Mouse (Mus musculus): ENCODE data around the gene Prkar1b. TPM values are rescaled to one million over a fixed set of nuclear protein-coding genes. Genes with fewer than 3 reads are reported as not detected.

Prkar1b gene
- 207 and 212 TPM in 2 replicates for polyA plus RNA-seq (2014; fragmentation: Nextera tagmentation; extraction: Ambion mirVana)

DNA sequence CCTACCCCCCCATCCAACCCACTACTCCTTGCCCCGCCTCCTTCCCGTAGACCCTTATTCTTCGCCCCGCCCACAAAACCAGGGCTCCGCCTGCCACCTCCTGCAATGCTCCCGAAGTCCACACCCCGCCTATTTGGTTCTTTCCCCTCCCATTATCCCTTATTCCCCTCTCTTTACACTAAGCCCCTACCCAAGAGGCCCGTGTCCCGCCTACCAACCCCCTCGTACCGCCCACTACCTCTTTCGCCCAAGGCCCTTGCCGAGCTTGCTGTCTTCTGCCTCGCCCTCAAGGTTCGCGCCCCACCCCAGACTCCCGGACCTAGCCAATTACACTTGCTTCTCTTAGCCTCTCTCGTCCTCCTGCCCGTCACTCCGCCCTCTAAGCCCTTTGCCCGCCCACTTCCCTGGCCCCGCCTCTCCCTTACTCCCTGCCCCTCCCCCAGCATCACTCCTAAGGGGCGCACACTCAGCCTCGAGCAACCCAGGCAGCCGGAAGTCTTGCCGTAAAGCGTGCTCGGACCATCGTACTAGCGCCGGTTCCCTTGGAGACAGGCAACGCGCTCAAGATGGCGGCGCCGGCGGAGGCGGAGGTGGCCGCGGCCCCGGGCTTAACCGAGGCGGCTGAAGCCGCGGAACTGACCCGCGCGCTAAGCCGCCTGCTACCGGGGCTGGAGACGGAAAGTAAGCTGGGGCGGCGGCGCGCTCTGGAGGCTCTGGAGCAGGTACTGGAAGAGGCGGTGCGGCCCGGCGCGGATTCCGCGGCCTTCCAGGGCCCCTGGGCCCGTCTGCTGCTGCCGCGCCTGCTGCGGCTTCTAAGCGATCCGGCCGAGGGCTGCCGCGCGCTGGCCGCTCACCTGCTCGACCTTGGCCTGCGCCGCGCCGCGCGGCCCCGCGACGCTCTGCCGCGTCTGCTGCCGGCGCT lies at the start of gene Prkar1b, which contains the start of gene Dnaaf5:
Gene Prkar1b, minus strand, starts transcription at position 321 of the 922 bp plus-strand sequence.
Gene Dnaaf5, plus strand, starts transcription at position 543 of the 922 bp plus-strand sequence.
- Histone ChIP-seq H3K27me3 (ENCODE audit: control insufficient read depth, insufficient read depth, low read length) (no peaks in the 10 kb centered on the region), H3K9ac (replicated peaks; ENCODE audit: low read depth, low read length) (peak within 1 kb of the TSS; percentile 71), H3K36me3 (ENCODE audit: control insufficient read depth, insufficient read depth, low read length) (peaks cover 18% of the 10 kb centered on the region), H3K4me1 (ENCODE audit: control insufficient read depth, insufficient read depth, low read length) (peaks cover 10% of the 10 kb centered on the region), H3K9me3 (ENCODE audit: control insufficient read depth, low read length) (no peaks in the 10 kb centered on the region), H3K4me2 (ENCODE audit: low read depth, low read length) (peak within 1 kb of the TSS; percentile 89), H3K4me3 (ENCODE audit: low read depth, low read length) (peak within 1 kb of the TSS; percentile 87), H3K27ac (ENCODE audit: low read depth, low read length) (peak within 1 kb of the TSS; percentile 75)
- peak; percentile 95 for ATAC-seq (ENCODE audit: low read depth)
- WGBS: under 1% methylated on average over 74 of the region's 87 CpGs

DNA sequence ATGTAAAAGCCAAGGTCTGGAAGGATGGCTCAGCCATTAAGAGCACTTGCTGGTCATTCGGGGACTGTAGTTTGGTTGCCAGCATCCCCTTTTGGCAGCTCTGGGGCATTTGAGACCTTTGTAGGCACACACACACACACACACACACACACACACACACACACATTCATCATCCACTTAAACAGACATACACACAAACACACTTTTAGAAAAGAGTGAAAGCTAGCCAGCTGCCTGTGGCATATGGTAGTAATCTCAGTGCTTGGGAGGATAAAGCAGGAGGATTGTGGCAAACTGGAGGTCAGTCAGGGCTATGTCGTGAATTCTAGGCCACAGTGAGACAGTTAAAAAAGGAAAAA lies 49.8 kb upstream of the Prkar1b start:
- Histone ChIP-seq H3K27me3 (ENCODE audit: control insufficient read depth, insufficient read depth, low read length) (no peaks in the 10 kb centered on the region), H3K9ac (replicated peaks; ENCODE audit: low read depth, low read length) (peak overlapping the region; percentile 55; the same call in 1 of the 2 replicates), H3K27ac (ENCODE audit: low read depth, low read length) (peak overlapping the region; percentile 86), H3K36me3 (ENCODE audit: control insufficient read depth, insufficient read depth, low read length) (0 out of 2 replicates have a peak, but pooled peaks cover 3% of the 10 kb centered on the region), H3K4me2 (ENCODE audit: low read depth, low read length) (peak overlapping the region; percentile 80), H3K4me1 (ENCODE audit: control insufficient read depth, insufficient read depth, low read length) (peaks cover 20% of the 10 kb centered on the region), H3K4me3 (ENCODE audit: low read depth, low read length) (peak overlapping the region; percentile 99), H3K9me3 (ENCODE audit: control insufficient read depth, low read length) (no peaks in the 10 kb centered on the region)
- no peak for ATAC-seq (ENCODE audit: low read depth)
- WGBS: 37% methylated on average over 2 of the region's 2 CpGs

DNA sequence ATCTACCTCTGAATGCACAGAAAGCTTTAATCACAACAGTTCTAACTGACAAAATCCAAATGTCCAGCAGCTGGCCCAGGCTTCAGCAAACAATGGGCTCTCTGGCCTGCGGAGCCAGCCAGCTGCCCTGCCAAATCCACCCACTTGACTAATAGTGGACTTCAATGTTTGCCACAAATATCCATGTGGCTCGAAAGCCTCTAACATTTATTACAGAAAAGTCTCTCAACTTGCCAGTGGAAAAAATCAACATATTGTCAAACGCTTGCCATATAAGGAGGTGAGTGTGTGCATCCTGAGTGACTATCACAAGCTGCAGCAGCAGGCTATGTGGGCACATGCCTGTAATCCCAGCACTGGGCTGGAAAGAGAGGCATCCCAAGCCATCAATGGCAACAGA lies 49.0 kb upstream of the Prkar1b start:
- H3K4me3 ChIP-seq (ENCODE audit: low read depth, low read length): no peak overlapping the region
- no peaks in the 10 kb centered on the region for H3K27me3 ChIP-seq (ENCODE audit: control insufficient read depth, insufficient read depth, low read length)
- WGBS: 88% methylated on average over 3 of the region's 3 CpGs

DNA sequence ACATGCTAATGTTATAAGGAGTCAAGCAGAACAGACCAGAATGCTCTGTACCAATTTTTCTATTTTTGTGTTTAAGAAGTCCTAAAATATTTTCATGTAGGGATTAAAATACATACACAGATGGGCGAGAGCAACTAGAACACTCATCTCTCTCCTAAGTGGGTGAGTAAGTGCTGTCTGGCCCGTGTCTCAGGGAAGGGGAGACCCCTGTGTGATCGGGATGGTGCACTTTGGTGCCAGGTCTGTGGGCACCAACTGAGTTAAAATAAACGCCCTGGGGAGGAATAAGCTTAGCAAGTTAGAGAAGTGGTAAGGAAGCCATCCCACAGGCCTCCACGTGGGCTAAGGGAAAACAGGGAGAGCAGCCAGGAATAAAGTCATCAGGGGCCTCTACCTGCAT lies 41.2 kb upstream of the Prkar1b start:
- Histone ChIP-seq H3K9ac (replicated peaks; ENCODE audit: low read depth, low read length) (no peak overlapping the region), H3K9me3 (ENCODE audit: control insufficient read depth, low read length) (no peaks in the 10 kb centered on the region), H3K27me3 (ENCODE audit: control insufficient read depth, insufficient read depth, low read length) (no peaks in the 10 kb centered on the region), H3K4me1 (ENCODE audit: control insufficient read depth, insufficient read depth, low read length) (no peaks in the 10 kb centered on the region), H3K36me3 (ENCODE audit: control insufficient read depth, insufficient read depth, low read length) (peaks cover 9% of the 10 kb centered on the region; the same call in 1 of the 2 replicates), H3K4me2 (ENCODE audit: low read depth, low read length) (no peak overlapping the region), H3K27ac (ENCODE audit: low read depth, low read length) (no peak overlapping the region), H3K4me3 (ENCODE audit: low read depth, low read length) (no peak overlapping the region)
- WGBS: 84% methylated on average over 5 of the region's 5 CpGs
- ATAC-seq (ENCODE audit: low read depth): no peak

More for the DNA sequence above, 49.0 kb upstream of the Prkar1b start:
- no peak for ATAC-seq (ENCODE audit: low read depth)
- no peak overlapping the region for H3K9ac ChIP-seq (replicated peaks; ENCODE audit: low read depth, low read length)
- peaks cover 18% of the 10 kb centered on the region for H3K4me1 ChIP-seq (ENCODE audit: control insufficient read depth, insufficient read depth, low read length)
- H3K27ac ChIP-seq (ENCODE audit: low read depth, low read length): no peak overlapping the region
- no peaks in the 10 kb centered on the region for H3K9me3 ChIP-seq (ENCODE audit: control insufficient read depth, low read length)
- no peak overlapping the region for H3K4me2 ChIP-seq (ENCODE audit: low read depth, low read length)
- 0 out of 2 replicates have a peak, but pooled peaks cover 3% of the 10 kb centered on the region for H3K36me3 ChIP-seq (ENCODE audit: control insufficient read depth, insufficient read depth, low read length)

DNA sequence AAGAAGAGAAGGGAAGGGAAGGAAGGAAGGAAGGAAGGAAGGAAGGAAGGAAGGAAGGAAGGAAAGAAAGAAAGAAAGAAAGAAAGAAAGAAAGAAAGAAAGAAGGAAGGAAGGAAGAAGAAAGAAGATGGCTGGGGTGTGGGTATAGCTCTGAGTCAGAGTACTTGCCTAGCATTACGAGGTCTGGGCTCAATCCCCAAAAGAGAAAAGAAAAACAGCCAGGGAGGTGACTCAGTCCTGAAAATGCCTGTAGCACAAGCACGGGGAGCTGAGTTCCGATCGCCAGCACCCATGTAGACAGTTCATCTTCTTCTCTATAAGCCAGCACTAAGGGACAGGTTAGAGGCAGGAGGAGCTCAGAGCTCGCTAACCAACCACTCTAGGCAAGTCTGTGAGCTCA lies 39.9 kb upstream of the Prkar1b start:
- WGBS: 98% methylated on average over 5 of the region's 5 CpGs
- Histone ChIP-seq H3K4me2 (ENCODE audit: low read depth, low read length) (no peak overlapping the region), H3K27ac (ENCODE audit: low read depth, low read length) (no peak overlapping the region), H3K9ac (replicated peaks; ENCODE audit: low read depth, low read length) (no peak overlapping the region), H3K4me1 (ENCODE audit: control insufficient read depth, insufficient read depth, low read length) (no peaks in the 10 kb centered on the region), H3K36me3 (ENCODE audit: control insufficient read depth, insufficient read depth, low read length) (peaks cover 13% of the 10 kb centered on the region; the same call in 1 of the 2 replicates), H3K9me3 (ENCODE audit: control insufficient read depth, low read length) (no peaks in the 10 kb centered on the region), H3K4me3 (ENCODE audit: low read depth, low read length) (no peak overlapping the region), H3K27me3 (ENCODE audit: control insufficient read depth, insufficient read depth, low read length) (no peaks in the 10 kb centered on the region)
- ATAC-seq (ENCODE audit: low read depth): no peak

DNA sequence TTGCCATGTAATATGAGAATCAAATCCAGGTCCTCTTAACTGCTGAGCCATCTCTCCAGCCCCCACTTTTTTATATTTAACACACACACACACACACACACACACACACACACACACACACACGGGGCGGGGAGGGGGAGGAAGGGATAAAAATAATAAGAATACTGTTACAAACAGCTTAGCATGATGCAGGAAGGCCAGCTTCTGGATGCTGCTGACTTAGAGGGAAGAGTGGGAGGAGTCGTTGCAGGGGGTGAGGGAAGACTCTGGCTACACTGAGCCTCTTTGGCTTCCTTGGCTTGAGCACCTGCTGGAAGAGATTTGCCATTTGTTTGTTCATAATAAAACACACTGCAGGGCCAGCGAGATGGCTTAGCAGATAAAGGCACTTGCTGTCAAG lies 35.1 kb upstream of the Prkar1b start:
- no peak for ATAC-seq (ENCODE audit: low read depth)
- 95% methylated on average over 4 of the region's 4 CpGs for WGBS

DNA sequence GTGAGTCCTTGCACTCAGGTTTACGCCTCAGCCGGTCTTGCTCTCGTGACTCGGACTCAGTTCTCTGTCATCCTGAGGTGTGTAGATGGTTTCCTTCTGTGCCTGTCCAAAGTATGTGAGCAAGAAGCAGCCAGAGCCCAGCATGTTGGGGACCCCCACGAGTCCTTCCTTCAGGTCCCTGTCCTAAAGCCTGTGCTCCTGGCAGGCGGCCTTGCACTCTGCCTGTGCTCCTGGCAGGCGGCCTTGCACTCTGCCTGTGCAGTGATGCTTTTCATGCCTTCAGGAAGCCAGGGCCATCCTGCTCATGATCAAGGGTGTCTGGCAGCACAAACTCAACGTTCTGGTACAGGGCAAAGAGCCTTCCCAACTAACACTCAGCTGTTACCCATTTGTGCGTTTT lies 33.8 kb upstream of the Prkar1b start:
- WGBS: 95% methylated on average over 9 of the region's 9 CpGs
- Histone ChIP-seq H3K9ac (replicated peaks; ENCODE audit: low read depth, low read length) (no peak overlapping the region), H3K4me1 (ENCODE audit: control insufficient read depth, insufficient read depth, low read length) (no peaks in the 10 kb centered on the region), H3K4me2 (ENCODE audit: low read depth, low read length) (no peak overlapping the region), H3K27ac (ENCODE audit: low read depth, low read length) (no peak overlapping the region), H3K27me3 (ENCODE audit: control insufficient read depth, insufficient read depth, low read length) (no peaks in the 10 kb centered on the region), H3K4me3 (ENCODE audit: low read depth, low read length) (no peak overlapping the region), H3K9me3 (ENCODE audit: control insufficient read depth, low read length) (no peaks in the 10 kb centered on the region), H3K36me3 (ENCODE audit: control insufficient read depth, insufficient read depth, low read length) (peaks cover 43% of the 10 kb centered on the region)
- ATAC-seq (ENCODE audit: low read depth): no peak

More for the DNA sequence above, 35.1 kb upstream of the Prkar1b start:
- no peak overlapping the region for H3K4me3 ChIP-seq (ENCODE audit: low read depth, low read length)
- H3K4me1 ChIP-seq (ENCODE audit: control insufficient read depth, insufficient read depth, low read length): no peaks in the 10 kb centered on the region
- H3K27me3 ChIP-seq (ENCODE audit: control insufficient read depth, insufficient read depth, low read length): no peaks in the 10 kb centered on the region
- H3K4me2 ChIP-seq (ENCODE audit: low read depth, low read length): no peak overlapping the region
- H3K9me3 ChIP-seq (ENCODE audit: control insufficient read depth, low read length): no peaks in the 10 kb centered on the region
- peaks cover 43% of the 10 kb centered on the region for H3K36me3 ChIP-seq (ENCODE audit: control insufficient read depth, insufficient read depth, low read length)
- H3K27ac ChIP-seq (ENCODE audit: low read depth, low read length): no peak overlapping the region
- H3K9ac ChIP-seq (replicated peaks; ENCODE audit: low read depth, low read length): no peak overlapping the region

DNA sequence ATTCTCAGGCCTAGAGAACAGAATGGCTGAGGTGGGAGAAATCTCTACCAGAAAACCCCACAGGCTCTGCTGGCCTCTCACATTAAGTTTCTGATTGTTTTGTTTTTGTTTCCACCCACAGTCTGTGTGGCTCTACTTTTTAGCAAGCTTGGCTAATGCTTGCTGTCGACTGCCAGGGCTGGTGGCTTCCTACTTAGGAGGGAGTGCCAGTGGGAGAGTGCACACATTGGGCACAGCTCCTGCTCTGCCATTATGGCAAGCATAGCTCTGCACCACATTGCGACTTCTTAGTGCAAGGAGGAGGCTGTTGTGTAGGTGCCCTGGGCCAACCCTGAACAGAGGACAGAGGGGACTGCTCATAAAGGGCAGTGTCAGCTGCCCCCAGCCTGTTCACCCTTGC lies 33.3 kb upstream of the Prkar1b start:
- Histone ChIP-seq H3K27me3 (ENCODE audit: control insufficient read depth, insufficient read depth, low read length) (no peaks in the 10 kb centered on the region), H3K36me3 (ENCODE audit: control insufficient read depth, insufficient read depth, low read length) (peaks cover 43% of the 10 kb centered on the region), H3K9ac (replicated peaks; ENCODE audit: low read depth, low read length) (no peak overlapping the region), H3K27ac (ENCODE audit: low read depth, low read length) (no peak overlapping the region), H3K4me1 (ENCODE audit: control insufficient read depth, insufficient read depth, low read length) (no peaks in the 10 kb centered on the region), H3K9me3 (ENCODE audit: control insufficient read depth, low read length) (no peaks in the 10 kb centered on the region), H3K4me3 (ENCODE audit: low read depth, low read length) (no peak overlapping the region), H3K4me2 (ENCODE audit: low read depth, low read length) (no peak overlapping the region)
- ATAC-seq (ENCODE audit: low read depth): no peak
- WGBS: 94% methylated on average over 2 of the region's 2 CpGs
